Mouse (Mus musculus) heart, adult 2 months (tissue): ENCODE measurements at regions not wholly inside any gene's neighbourhood (a gene's known extent, or its start where the extent isn't known, plus 50 kb on each side); places are given as distances from the start of the nearest gene placed in this dataset.

Experiments
- CTCF ChIP-seq: fragments of 200-600 bp; IDR thresholded peaks from 2 replicates; pipeline ENCODE4 v1.8.1; 2022; ENCODE audit warnings: antibody characterized with exemption, mild to moderate bottlenecking, moderate library complexity
- EP300 ChIP-seq: fragments of 200-500 bp; IDR thresholded peaks from 2 replicates; pipeline ENCODE4 v1.6.1; 2011; ENCODE audit warnings: low read depth, low read length, control low read depth; ENCODE audit not compliant: insufficient read depth
- POLR2A ChIP-seq: fragments of 200-500 bp; IDR thresholded peaks from 2 replicates; pipeline ENCODE4 v1.6.1; 2011; ENCODE audit warnings: mild to moderate bottlenecking, low read depth, low read length, control low read depth; ENCODE audit not compliant: insufficient read depth

- TF ChIP-seq EP300 (no peak), CTCF (no peak), POLR2A (no peak)
Measured at GRCm38 (mm10) chr6:120594463-120594862, 63.3 kb upstream of the Hdhd5 start.
